Mouse (Mus musculus): Measurements from ENCODE around the gene Sprr2i. TPM values are rescaled to one million over a fixed set of nuclear protein-coding genes. Genes with fewer than 3 reads are reported as not detected.

The Sprr2i gene
- polyA plus RNA-seq, 1 experiment from 2014 or later, result 24.7 TPM

- Histone ChIP-seq H3K4me1 (replicated peaks; ENCODE audit: control insufficient read depth, insufficient read depth) (no peaks in the 10 kb centered on the region), H3K36me3 (ENCODE audit: control insufficient read depth, insufficient read depth, low read length) (no peaks in the 10 kb centered on the region), H3K4me3 (ENCODE audit: low read depth, low read length) (no peak within 1 kb of the TSS), H3K4me2 (replicated peaks; ENCODE audit: low read depth) (no peak within 1 kb of the TSS), H3K9me3 (ENCODE audit: control insufficient read depth, low read length) (no peaks in the 10 kb centered on the region), H3K9ac (ENCODE audit: low read length) (no peak within 1 kb of the TSS), H3K27ac (replicated peaks) (no peak within 1 kb of the TSS), H3K27me3 (ENCODE audit: control insufficient read depth, insufficient read depth, low read length) (no peaks in the 10 kb centered on the region)
- DNase-seq (ENCODE audit: low spot score) (no peak), ATAC-seq (ENCODE audit: low FRiP score, low TSS enrichment) (no peak)
- 51% methylated on average over 2 of the region's 2 CpGs for WGBS
- no peak for TF ChIP-seq EP300 (optimal IDR thresholded peaks at IDR 0.05)
- no peak for TF ChIP-seq CTCF (IDR thresholded peaks at IDR 0.05; ENCODE audit: low read depth)
Observed at GRCm38 (mm10) chr3:92458620-92459019, 50.8 kb downstream of the Sprr2i start, which contains the start of gene Sprr3. Sprr3 (minus strand) TSS chr3:92458720.

Other genes starting within 250 kb of the Sprr2i start
- gene Sprr2a1, start 192.2 kb upstream of the Sprr2i start, polyA plus RNA-seq (2015; fragmentation: Nextera tagmentation; extraction: Ambion mirVana), result 181 and 190 TPM in 2 replicates
- gene Sprr2a2, start 192.1 kb upstream of the Sprr2i start, polyA plus RNA-seq (2015; fragmentation: Nextera tagmentation; extraction: Ambion mirVana), result 13,620 and 14,516 TPM in 2 replicates
- gene Sprr2a3, start 122.6 kb upstream of the Sprr2i start, polyA plus RNA-seq (2015; fragmentation: Nextera tagmentation; extraction: Ambion mirVana), result 712 and 819 TPM in 2 replicates
- gene Sprr2b, start 91.4 kb upstream of the Sprr2i start, polyA plus RNA-seq (2015; fragmentation: Nextera tagmentation; extraction: Ambion mirVana), result 20.8 and 22.8 TPM in 2 replicates
- 65.0 and 66.5 TPM in 2 replicates for gene Sprr2d, start 68.9 kb upstream of the Sprr2i start, polyA plus RNA-seq (2015; fragmentation: Nextera tagmentation; extraction: Ambion mirVana)
- 0.33 and 0.47 TPM in 2 replicates for gene Sprr2e, start 55.8 kb upstream of the Sprr2i start, polyA plus RNA-seq (2015; fragmentation: Nextera tagmentation; extraction: Ambion mirVana)
- 7.4 and 9.2 TPM in 2 replicates for gene Sprr2f, start 42.8 kb upstream of the Sprr2i start, polyA plus RNA-seq (2015; fragmentation: Nextera tagmentation; extraction: Ambion mirVana)
- gene Sprr2h, start 22.3 kb upstream of the Sprr2i start, polyA plus RNA-seq (2015; fragmentation: Nextera tagmentation; extraction: Ambion mirVana), result 2.1 TPM in 2 replicates
- 52.2 and 58.5 TPM in 2 replicates for gene Sprr2j-ps, start 10.1 kb downstream of the Sprr2i start, polyA plus RNA-seq (2015; fragmentation: Nextera tagmentation; extraction: Ambion mirVana)
- gene Gm9774, start 21.4 kb downstream of the Sprr2i start, polyA plus RNA-seq (2015; fragmentation: Nextera tagmentation; extraction: Ambion mirVana), result 10.3 and 10.6 TPM in 2 replicates
- 8.3 and 9.2 TPM in 2 replicates for gene Sprr2k, start 24.6 kb downstream of the Sprr2i start, polyA plus RNA-seq (2015; fragmentation: Nextera tagmentation; extraction: Ambion mirVana)
- gene Sprr1b, start 30.8 kb downstream of the Sprr2i start, polyA plus RNA-seq (2015; fragmentation: Nextera tagmentation; extraction: Ambion mirVana), result 17.1 and 19.3 TPM in 2 replicates
- gene Sprr3, start 50.7 kb downstream of the Sprr2i start, polyA plus RNA-seq (2015; fragmentation: Nextera tagmentation; extraction: Ambion mirVana), result 1,930 and 1,986 TPM in 2 replicates
- gene Sprr1a, start 77.9 kb downstream of the Sprr2i start, polyA plus RNA-seq (2015; fragmentation: Nextera tagmentation; extraction: Ambion mirVana), result 1,567 and 1,571 TPM in 2 replicates
- gene Sprr4, start 92.5 kb downstream of the Sprr2i start, polyA plus RNA-seq (2015; fragmentation: Nextera tagmentation; extraction: Ambion mirVana), result 1.3 and 1.5 TPM in 2 replicates
- gene 2310046K23Rik, start 126.5 kb downstream of the Sprr2i start, polyA plus RNA-seq (2015; fragmentation: Nextera tagmentation; extraction: Ambion mirVana), result not detected in 2 replicates
- gene Ivl, start 165.7 kb downstream of the Sprr2i start, polyA plus RNA-seq (2015; fragmentation: Nextera tagmentation; extraction: Ambion mirVana), result 16.6 and 21.1 TPM in 2 replicates
- not detected in 2 replicates for gene Smcp, start 181.0 kb downstream of the Sprr2i start, polyA plus RNA-seq (2015; fragmentation: Nextera tagmentation; extraction: Ambion mirVana)
- gene 2210017I01Rik, start 199.5 kb downstream of the Sprr2i start, polyA plus RNA-seq (2015; fragmentation: Nextera tagmentation; extraction: Ambion mirVana), result 22.8 and 26.7 TPM in 2 replicates
- 98.3 and 102 TPM in 2 replicates for gene Lce6a, start 213.7 kb downstream of the Sprr2i start, polyA plus RNA-seq (2015; fragmentation: Nextera tagmentation; extraction: Ambion mirVana)
- gene Lce1a1, start 240.3 kb downstream of the Sprr2i start, polyA plus RNA-seq (2015; fragmentation: Nextera tagmentation; extraction: Ambion mirVana), result 401 and 429 TPM in 2 replicates
- gene Lce1b, start 248.9 kb downstream of the Sprr2i start, polyA plus RNA-seq (2015; fragmentation: Nextera tagmentation; extraction: Ambion mirVana), result 116 and 135 TPM in 2 replicates